Mouse (Mus musculus) limb, embryonic 12.5 days (tissue): ENCODE measurements around the gene Tas1r1. TPM values are rescaled to one million over a fixed set of nuclear protein-coding genes. Genes with fewer than 3 reads are reported as not detected.

ENCODE experiments used
- ATAC-seq: fragments of 200-750 bp; cut with Nextera tagmentation; 2 replicates; pipeline ENCODE4 v1.8.0; 2017; ENCODE audit warnings: low read depth, moderate TSS enrichment; ENCODE audit not compliant: insufficient number of reproducible peaks, insufficient read depth, low FRiP score, low TSS enrichment
- H3K27ac ChIP-seq: fragments of 300-500 bp; sonication (generic); 2 replicates; pipeline ENCODE4 v1.5.1; 2016; ENCODE audit warnings: mild to moderate bottlenecking, moderate library complexity
- H3K27me3 ChIP-seq: fragments of 300-500 bp; sonication (generic); 2 replicates; pipeline ENCODE4 v1.6.1; 2016; ENCODE audit warnings: mild to moderate bottlenecking, moderate library complexity
- H3K36me3 ChIP-seq: fragments of 300-500 bp; sonication (generic); 2 replicates; pipeline ENCODE4 v1.6.1; 2016; ENCODE audit warnings: mild to moderate bottlenecking, moderate library complexity
- H3K4me1 ChIP-seq: fragments of 300-500 bp; sonication (generic); replicated peaks from 2 replicates; pipeline ENCODE4 v1.6.1; 2016
- H3K4me2 ChIP-seq: fragments of 300-500 bp; sonication (generic); 2 replicates; pipeline ENCODE4 v1.6.1; 2016; ENCODE audit warnings: mild to moderate bottlenecking, moderate library complexity
- H3K4me3 ChIP-seq: fragments of 300-500 bp; sonication (generic); replicated peaks from 2 replicates; pipeline ENCODE4 v1.5.1; 2016; ENCODE audit warnings: mild to moderate bottlenecking
- H3K9ac ChIP-seq: fragments of 300-500 bp; sonication (generic); replicated peaks from 2 replicates; pipeline ENCODE4 v1.6.1; 2016; ENCODE audit warnings: mild to moderate bottlenecking, moderate library complexity
- H3K9me3 ChIP-seq: fragments of 300-500 bp; sonication (generic); 2 replicates; pipeline ENCODE4 v1.6.1; 2016; ENCODE audit warnings: mild to moderate bottlenecking, moderate library complexity
- WGBS: fragments of 180-500 bp; shearing (Covaris S2); methylation state at CpG from one replicate; pipeline ENCODE4 v1.1.7; 2016; 5-methylcytosine and 5-hydroxymethylcytosine counted together
- polyA plus RNA-seq: library from polyadenylated mRNA; unstranded; fragments of >200 nt; fragmentation: Nextera tagmentation; extraction: Ambion mirVana; gene quantifications from 2 replicates; pipeline ENCODE4 v1.2.1, GENCODE M21; 2016

Tas1r1 gene
- polyA plus RNA-seq, 1 experiment from 2014 or later: 1.1 TPM

DNA sequence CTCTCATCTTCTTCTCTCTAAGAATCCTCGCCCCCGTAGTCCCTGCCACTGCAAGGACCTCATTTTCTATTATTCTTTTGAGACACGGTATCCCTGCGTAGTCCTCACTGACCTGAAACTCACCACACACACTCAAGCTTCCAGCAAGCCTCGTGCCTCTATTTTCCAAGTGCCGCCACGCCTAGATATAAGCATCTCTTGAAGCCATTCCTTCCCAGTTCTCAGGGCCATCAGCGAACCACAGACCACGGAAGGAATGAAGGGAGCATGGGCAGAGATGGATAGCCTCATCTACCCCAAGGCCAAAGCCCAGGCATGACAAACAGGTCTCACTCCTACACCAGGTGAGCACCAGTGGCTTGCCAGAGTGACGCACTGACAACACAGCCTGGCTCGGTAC lies 13.8 kb downstream of the Tas1r1 start:
- 0 out of 2 replicates have a peak overlapping the region, but pooled peaks have one; percentile 23 for H3K9ac ChIP-seq
- peaks cover 39% of the 10 kb centered on the region for H3K4me1 ChIP-seq
- no peaks in the 10 kb centered on the region for H3K27me3 ChIP-seq
- ATAC-seq: no peak
- 91% methylated on average over 11 of the region's 11 CpGs for WGBS
- H3K4me3 ChIP-seq: no peak overlapping the region
- no peak overlapping the region for H3K27ac ChIP-seq
- peak overlapping the region; percentile 97; the same call in 1 of the 2 replicates for H3K4me2 ChIP-seq
- H3K9me3 ChIP-seq: no peaks in the 10 kb centered on the region
- peaks cover 65% of the 10 kb centered on the region for H3K36me3 ChIP-seq

GRCm38 (mm10) chr4:152022506-152022905 lies 15.9 kb downstream of the Tas1r1 start:
- 87% methylated on average over 8 of the region's 8 CpGs for WGBS
- peaks cover 84% of the 10 kb centered on the region for H3K36me3 ChIP-seq
- no peak for ATAC-seq
- H3K27me3 ChIP-seq: no peaks in the 10 kb centered on the region
- no peak overlapping the region for H3K27ac ChIP-seq
- peaks cover 28% of the 10 kb centered on the region for H3K4me1 ChIP-seq
- no peaks in the 10 kb centered on the region for H3K9me3 ChIP-seq
- no peak overlapping the region for H3K9ac ChIP-seq
- no peak overlapping the region for H3K4me2 ChIP-seq
- H3K4me3 ChIP-seq: no peak overlapping the region

DNA sequence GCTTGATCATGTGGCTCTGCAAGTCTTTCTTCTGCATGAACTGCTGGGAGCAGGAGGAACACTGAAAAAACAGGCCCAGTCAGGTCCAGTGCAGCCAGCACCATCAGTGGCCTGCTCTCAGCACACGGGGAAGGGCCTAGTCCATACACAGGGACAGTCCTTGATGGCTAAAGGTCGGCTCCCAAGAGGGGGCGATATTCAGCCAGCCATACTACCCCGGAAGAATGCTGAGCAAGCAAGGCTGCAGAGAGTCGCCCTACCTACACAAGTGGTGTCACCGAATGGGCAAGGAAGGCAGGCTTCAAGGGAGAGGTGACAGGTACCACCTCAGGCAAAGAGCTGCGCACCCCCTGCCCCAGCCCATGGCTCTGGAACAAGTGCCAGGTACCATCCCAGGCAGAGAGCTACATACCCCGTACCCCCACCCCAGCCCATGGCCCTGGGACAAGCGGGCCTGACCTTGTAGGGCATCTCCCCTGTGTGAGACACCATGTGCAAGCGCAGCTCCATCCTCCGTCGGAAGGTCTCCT lies 16.7 kb downstream of the Tas1r1 start:
- H3K9me3 ChIP-seq: no peaks in the 10 kb centered on the region
- H3K36me3 ChIP-seq: peaks cover 93% of the 10 kb centered on the region
- no peaks in the 10 kb centered on the region for H3K27me3 ChIP-seq
- no peak overlapping the region for H3K9ac ChIP-seq
- WGBS: 83% methylated on average over 12 of the region's 12 CpGs
- H3K4me3 ChIP-seq: no peak overlapping the region
- ATAC-seq: no peak
- peaks cover 25% of the 10 kb centered on the region for H3K4me1 ChIP-seq
- H3K4me2 ChIP-seq: no peak overlapping the region
- H3K27ac ChIP-seq: no peak overlapping the region

DNA sequence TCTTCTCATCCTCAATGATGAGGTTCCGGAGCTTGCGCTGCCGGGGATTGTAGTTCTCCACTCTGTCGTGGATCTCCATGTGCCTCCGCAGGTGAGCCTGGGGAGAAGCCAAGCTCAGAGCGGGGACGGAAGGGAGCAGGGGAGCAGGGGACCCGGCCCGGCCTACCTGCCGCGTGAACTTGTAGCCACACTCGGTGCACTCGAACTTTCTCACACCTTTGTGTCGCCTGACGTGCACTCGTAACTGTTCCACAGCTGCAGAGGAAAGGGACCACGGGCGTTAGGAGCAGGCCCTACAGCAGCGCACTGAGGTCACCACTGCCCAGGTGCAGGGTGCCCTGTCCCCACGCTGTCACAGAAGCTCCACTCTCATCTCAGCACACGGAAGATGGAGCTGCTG lies 18.3 kb downstream of the Tas1r1 start:
- 90% methylated on average over 21 of the region's 21 CpGs for WGBS

GRCm38 (mm10) chr4:152019073-152019472 lies 19.3 kb downstream of the Tas1r1 start:
- Histone ChIP-seq H3K4me3 (no peak overlapping the region), H3K4me1 (no peaks in the 10 kb centered on the region), H3K4me2 (no peak overlapping the region), H3K27ac (no peak overlapping the region), H3K9me3 (no peaks in the 10 kb centered on the region), H3K36me3 (peaks cover 99% of the 10 kb centered on the region), H3K27me3 (no peaks in the 10 kb centered on the region), H3K9ac (no peak overlapping the region)
- WGBS: 94% methylated on average over 6 of the region's 6 CpGs
- ATAC-seq: no peak

More for the DNA sequence above, 18.3 kb downstream of the Tas1r1 start:
- Histone ChIP-seq H3K4me3 (no peak overlapping the region), H3K4me1 (peaks cover 8% of the 10 kb centered on the region), H3K27ac (no peak overlapping the region), H3K9me3 (no peaks in the 10 kb centered on the region), H3K9ac (no peak overlapping the region), H3K4me2 (no peak overlapping the region), H3K36me3 (peaks cover 99% of the 10 kb centered on the region), H3K27me3 (no peaks in the 10 kb centered on the region)
- no peak for ATAC-seq

DNA sequence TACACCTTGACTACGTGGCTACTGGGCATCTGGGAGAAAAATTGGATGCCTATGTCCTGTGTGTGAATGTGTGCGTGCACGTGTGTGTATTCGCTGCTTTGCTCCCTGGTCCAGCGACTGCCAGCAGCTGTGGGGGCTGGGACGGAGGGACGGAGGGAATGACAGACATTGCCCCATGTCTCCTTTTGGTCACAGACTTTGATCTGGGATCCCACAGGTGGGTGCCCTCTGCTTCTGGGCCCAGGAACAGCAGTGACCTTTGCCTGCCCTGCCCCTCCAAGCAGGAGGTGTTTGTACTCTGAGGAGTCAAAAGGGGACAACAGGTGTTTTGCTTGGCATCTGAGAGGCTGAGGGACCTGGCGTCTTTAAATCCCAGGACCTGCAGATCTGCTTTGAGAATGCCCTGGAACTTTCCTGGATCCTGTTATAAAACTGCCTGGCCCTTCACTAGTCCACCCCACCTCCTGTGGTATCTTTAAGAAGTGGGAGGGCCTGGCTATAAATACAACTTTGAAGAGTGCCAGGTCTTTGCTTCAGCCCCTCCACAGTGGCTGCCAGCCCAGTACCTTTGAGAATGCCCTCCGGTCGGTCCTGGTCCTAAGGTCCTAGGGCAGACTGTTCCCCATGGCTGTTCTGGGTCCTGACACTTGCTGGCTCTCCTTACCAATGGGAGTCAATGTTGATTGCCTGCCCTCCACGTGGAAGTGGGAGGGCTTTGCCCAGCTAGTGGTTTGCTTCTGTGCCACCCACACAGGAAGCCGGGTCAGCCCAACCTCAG lies 25.1 kb downstream of the Tas1r1 start:
- WGBS: 83% methylated on average over 12 of the region's 12 CpGs
- Histone ChIP-seq H3K36me3 (peaks cover 63% of the 10 kb centered on the region), H3K27ac (no peak overlapping the region), H3K9ac (no peak overlapping the region), H3K4me2 (no peak overlapping the region), H3K27me3 (peaks cover 11% of the 10 kb centered on the region; the same call in 1 of the 2 replicates), H3K4me3 (no peak overlapping the region), H3K4me1 (peaks cover 22% of the 10 kb centered on the region), H3K9me3 (no peaks in the 10 kb centered on the region)
- ATAC-seq: no peak

- H3K9ac ChIP-seq: no peak overlapping the region
- no peak overlapping the region for H3K27ac ChIP-seq
- H3K4me3 ChIP-seq: no peak overlapping the region
- WGBS: 96% methylated on average over 16 of the region's 16 CpGs
- H3K4me1 ChIP-seq: peaks cover 31% of the 10 kb centered on the region
- H3K27me3 ChIP-seq: peaks cover 11% of the 10 kb centered on the region; the same call in 1 of the 2 replicates
- no peak overlapping the region; the same call in 1 of the 2 replicates for H3K4me2 ChIP-seq
- peaks cover 53% of the 10 kb centered on the region for H3K36me3 ChIP-seq
- no peak for ATAC-seq
- H3K9me3 ChIP-seq: no peaks in the 10 kb centered on the region
Observed at GRCm38 (mm10) chr4:152012109-152012508, 26.3 kb downstream of the Tas1r1 start.

GRCm38 (mm10) chr4:152011171-152011760 lies 27.1 kb downstream of the Tas1r1 start:
- Histone ChIP-seq H3K9me3 (no peaks in the 10 kb centered on the region), H3K4me1 (peaks cover 31% of the 10 kb centered on the region), H3K4me2 (peak overlapping the region; percentile 100), H3K9ac (peak overlapping the region; percentile 75), H3K27ac (no peak overlapping the region), H3K4me3 (peak overlapping the region; percentile 85), H3K36me3 (peaks cover 44% of the 10 kb centered on the region), H3K27me3 (peaks cover 14% of the 10 kb centered on the region; the same call in 1 of the 2 replicates)
- 79% methylated on average over 8 of the region's 8 CpGs for WGBS
- no peak for ATAC-seq

DNA sequence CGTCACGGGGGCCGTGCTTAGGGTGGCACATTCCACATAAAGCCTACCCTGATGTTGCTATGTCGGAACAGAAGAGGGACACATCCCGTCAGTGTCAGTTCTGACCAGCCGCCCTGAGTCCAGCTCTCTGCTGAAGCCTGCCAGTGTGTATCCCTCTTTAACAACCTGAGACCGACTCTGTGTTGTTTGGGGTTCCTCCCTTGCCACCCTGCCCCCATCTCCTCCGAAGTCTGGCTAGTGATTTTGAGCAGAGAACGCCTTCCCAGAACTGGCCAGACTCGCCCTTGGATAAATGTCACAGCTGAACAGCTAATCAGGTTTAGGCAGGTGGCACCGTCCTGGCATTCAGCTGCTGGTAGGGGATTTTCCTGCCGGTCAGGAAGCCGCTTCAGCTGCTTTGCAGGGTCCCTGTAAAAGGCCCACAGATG lies 27.6 kb downstream of the Tas1r1 start:
- H3K27me3 ChIP-seq: peaks cover 15% of the 10 kb centered on the region; the same call in 1 of the 2 replicates
- no peaks in the 10 kb centered on the region for H3K9me3 ChIP-seq
- H3K4me1 ChIP-seq: peaks cover 31% of the 10 kb centered on the region
- 13% methylated on average over 13 of the region's 13 CpGs for WGBS
- H3K4me2 ChIP-seq: peak overlapping the region; percentile 100
- ATAC-seq: no peak
- H3K36me3 ChIP-seq: peaks cover 39% of the 10 kb centered on the region
- H3K4me3 ChIP-seq: peak overlapping the region; percentile 85
- H3K9ac ChIP-seq: peak overlapping the region; percentile 75
- H3K27ac ChIP-seq: 0 out of 2 replicates have a peak overlapping the region, but pooled peaks have one; percentile 87

GRCm38 (mm10) chr4:152010091-152010706 lies 28.2 kb downstream of the Tas1r1 start:
- peaks cover 34% of the 10 kb centered on the region for H3K36me3 ChIP-seq
- H3K9me3 ChIP-seq: no peaks in the 10 kb centered on the region
- H3K4me2 ChIP-seq: peak overlapping the region; percentile 100
- WGBS: 2% methylated on average over 10 of the region's 10 CpGs
- H3K27me3 ChIP-seq: peaks cover 15% of the 10 kb centered on the region; the same call in 1 of the 2 replicates
- peak; percentile 26 for ATAC-seq
- H3K4me3 ChIP-seq: peak overlapping the region; percentile 85
- H3K27ac ChIP-seq: peak overlapping the region; percentile 87
- H3K4me1 ChIP-seq: peaks cover 31% of the 10 kb centered on the region
- peak overlapping the region; percentile 75 for H3K9ac ChIP-seq
